In the genomic region with DNA sequence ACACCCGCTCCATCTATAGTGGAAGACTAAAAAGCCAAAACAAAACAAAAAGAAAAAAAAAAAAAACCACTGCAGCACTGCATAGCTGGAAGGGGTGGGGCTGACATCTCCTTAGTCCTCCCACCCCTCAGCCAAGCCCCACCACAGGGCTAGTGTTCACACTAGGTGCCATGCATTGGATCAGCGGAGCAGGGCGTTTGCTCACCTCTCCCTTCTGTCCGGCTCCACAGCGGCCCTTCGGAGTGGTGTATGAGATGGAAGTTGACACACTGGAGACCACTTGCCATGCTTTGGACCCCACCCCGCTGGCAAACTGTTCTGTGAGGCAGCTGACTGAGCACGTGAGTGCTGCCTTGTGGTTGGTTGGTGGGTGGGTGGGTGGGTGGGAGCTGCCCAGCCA, we compare ENCODE assay signal across 34 mouse cellular contexts. TPM values are rescaled to one million over a fixed set of nuclear protein-coding genes. Genes with fewer than 3 reads are reported as not detected.
DNase-seq lines count a peak whose midpoint lies in the region; ATAC-seq and TF ChIP-seq lines count a peak whose summit lies in the region.
"Had no signal": no experiment of that assay in that cellular context is flagged by ENCODE, and none has a peak within 500 bp of the region (broad histone marks: within the 10 kb centered on the region; RNA-seq: fewer than 3 reads in every experiment).

No protein-coding gene starts in this region.

- H3K36me3 ChIP-seq in kidney, embryonic 15.5 days = no peaks in the 10 kb centered on the region
- H3K36me3 ChIP-seq in liver, adult 2 months (ENCODE audit: control insufficient read depth, insufficient read depth, low read length) = peaks cover 34% of the 10 kb centered on the region
- no peaks in the 10 kb centered on the region for H3K36me3 ChIP-seq in liver, embryonic 16.5 days (ENCODE audit: control insufficient read depth, insufficient read depth)
- H3K36me3 ChIP-seq: hindbrain, embryonic 15.5 days; limb, embryonic 10.5 days; limb, embryonic 15.5 days; midbrain, embryonic 12.5 days had no signal

- no peak overlapping the region for H3K4me2 ChIP-seq in kidney, embryonic 15.5 days
- H3K4me2 ChIP-seq in liver, embryonic 16.5 days (ENCODE audit: low read depth, low read length) = no peak overlapping the region
- H3K4me2 ChIP-seq: forebrain, embryonic 13.5 days; heart, embryonic 11.5 days; hindbrain, embryonic 15.5 days; limb, embryonic 15.5 days; midbrain, embryonic 12.5 days had no signal

- TF ChIP-seq CTCF in liver, adult 2 months (IDR thresholded peaks at IDR 0.05; ENCODE audit: low read depth, low read length) = peak; percentile 19; the same call in 1 of the 2 replicates

- DNase-seq in kidney, postnatal 36 days = no peak
- DNase-seq in ES-CJ7 (ENCODE audit: low read depth, low spot score) = peak; percentile 39
- peak; percentile 70 for DNase-seq in liver, adult 2 months (ENCODE audit: extremely low read depth, low read depth, low spot score)
- no peak for DNase-seq in right cerebral cortex, postnatal 36 days (ENCODE audit: low spot score in 2 of 2)
- no peak for DNase-seq in cerebellum, postnatal 36 days
- DNase-seq: adrenal gland, adult 8-10 months; cerebellum, adult 2 months; cerebellum, postnatal 25 days; gastrocnemius, postnatal 10 days; heart, postnatal 4 days; kidney, adult 18-20 months; layer of hippocampus, postnatal 36 days; lung, postnatal 36 days; thymus, adult 18-20 months; thymus, postnatal 36 days had no signal

- no peak overlapping the region for H3K9ac ChIP-seq in kidney, embryonic 15.5 days
- peak overlapping the region; percentile 75 for H3K9ac ChIP-seq in liver, adult 2 months (ENCODE audit: low read depth, low read length)
- no peak overlapping the region for H3K9ac ChIP-seq in liver, embryonic 16.5 days (ENCODE audit: low read depth, low read length)
- H3K9ac ChIP-seq: forebrain, embryonic 13.5 days; hindbrain, embryonic 15.5 days; limb, embryonic 15.5 days; midbrain, embryonic 12.5 days had no signal

- no peak overlapping the region for H3K4me3 ChIP-seq in kidney, embryonic 15.5 days (replicated peaks)
- peak overlapping the region; percentile 58 for H3K4me3 ChIP-seq in liver, adult 2 months (ENCODE audit: insufficient read depth, low read depth, low read length)
- H3K4me3 ChIP-seq in liver, embryonic 16.5 days (ENCODE audit: low read depth, low read length) = peak overlapping the region; percentile 7; the same call in 1 of the 2 replicates
- H3K4me3 ChIP-seq: forebrain, embryonic 13.5 days; hindbrain, embryonic 15.5 days; limb, embryonic 10.5 days; limb, embryonic 15.5 days; midbrain, embryonic 12.5 days had no signal

- 0 out of 2 replicates have a peak, but pooled peaks have one; percentile 54 for ATAC-seq in kidney, embryonic 15.5 days (replicated peaks; ENCODE audit: low FRiP score)
- ATAC-seq in liver, embryonic 16.5 days (ENCODE audit: low read depth) = peak; percentile 6; the same call in 1 of the 2 replicates
- ATAC-seq: activated CD4-positive, CD25-positive, alpha-beta regulatory T cell, adult 4 months; forebrain, embryonic 13.5 days; inflammation-experienced regulatory T-cells, adult 6 months had no signal

- H3K9me3 ChIP-seq in kidney, embryonic 15.5 days (replicated peaks) = no peaks in the 10 kb centered on the region
- no peaks in the 10 kb centered on the region for H3K9me3 ChIP-seq in liver, embryonic 16.5 days (replicated peaks; ENCODE audit: control insufficient read depth, low read length)
- H3K9me3 ChIP-seq: forebrain, embryonic 13.5 days; hindbrain, embryonic 15.5 days; limb, embryonic 10.5 days; limb, embryonic 15.5 days; midbrain, embryonic 12.5 days had no signal

- 75% methylated on average over 7 of the region's 8 CpGs for WGBS in kidney, embryonic 15.5 days
- 21% methylated on average over 8 of the region's 8 CpGs for WGBS in liver, adult 2 months
- WGBS in liver, embryonic 16.5 days (ENCODE audit: insufficient replicate concordance) = 57% methylated on average over 8 of the region's 8 CpGs

- H3K27ac ChIP-seq in kidney, embryonic 15.5 days = no peak overlapping the region
- H3K27ac ChIP-seq in liver, adult 2 months (replicated peaks; ENCODE audit: insufficient read depth, low read depth, low read length) = peak overlapping the region; percentile 60
- no peak overlapping the region for H3K27ac ChIP-seq in liver, embryonic 16.5 days (ENCODE audit: low read length)
- H3K27ac ChIP-seq: forebrain, embryonic 13.5 days; hindbrain, embryonic 15.5 days; kidney, postnatal 0 days; limb, embryonic 10.5 days; limb, embryonic 15.5 days; midbrain, embryonic 12.5 days had no signal

- H3K79me2 ChIP-seq in liver, adult 2 months (ENCODE audit: control insufficient read depth, insufficient read depth, low read length) = no peaks in the 10 kb centered on the region

- no peaks in the 10 kb centered on the region for H3K27me3 ChIP-seq in kidney, embryonic 15.5 days
- H3K27me3 ChIP-seq in liver, adult 2 months (ENCODE audit: control insufficient read depth, insufficient read depth, low read length) = no peaks in the 10 kb centered on the region
- no peaks in the 10 kb centered on the region for H3K27me3 ChIP-seq in liver, embryonic 16.5 days (ENCODE audit: control insufficient read depth, insufficient read depth, low read depth, low read length)
- H3K27me3 ChIP-seq: forebrain, embryonic 13.5 days; hindbrain, embryonic 15.5 days; midbrain, embryonic 12.5 days had no signal

- H3K4me1 ChIP-seq in kidney, embryonic 15.5 days = no peaks in the 10 kb centered on the region
- H3K4me1 ChIP-seq in liver, adult 2 months (ENCODE audit: control insufficient read depth, insufficient read depth, low read length) = peaks cover 26% of the 10 kb centered on the region
- H3K4me1 ChIP-seq in liver, embryonic 16.5 days (ENCODE audit: control insufficient read depth, low read depth, low read length) = peaks cover 6% of the 10 kb centered on the region
- H3K4me1 ChIP-seq: forebrain, embryonic 13.5 days; hindbrain, embryonic 15.5 days; limb, embryonic 10.5 days; limb, embryonic 15.5 days; midbrain, embryonic 12.5 days had no signal

- peak; percentile 88 for TF ChIP-seq POLR2A in liver, adult 2 months (IDR thresholded peaks at IDR 0.05; ENCODE audit: extremely low read depth, insufficient read depth, low read length)

RNA-seq across cellular contexts. Expression of a gene that starts 3.0 kb away (rescaled TPM):
- polyA plus RNA-seq in kidney, embryonic 15.5 days (2015; fragmentation: Nextera tagmentation; extraction: Ambion mirVana) = 10.8 and 32.4 TPM in 2 replicates
- 10,308 and 11,624 TPM in 2 replicates for total RNA-seq in liver, adult 2 months (2014; rRNA removed)
- polyA plus RNA-seq in liver, adult 2 months (2012; rRNA removed) = 17,109 and 17,601 TPM in 2 replicates
- polyA plus RNA-seq in liver, embryonic 16.5 days (2015; fragmentation: Nextera tagmentation; extraction: Ambion mirVana) = 5,304 and 6,290 TPM in 2 replicates
- total RNA-seq: layer of hippocampus, postnatal 36 days; megakaryocyte, adult 5-6 weeks had no signal
- polyA plus RNA-seq: activated CD4-positive, CD25-positive, alpha-beta regulatory T cell, adult 4 months; cerebellum, adult 2 months; embryonic facial prominence, embryonic 11.5 days; forebrain, embryonic 13.5 days; inflammation-experienced regulatory T-cells, adult 6 months; limb, embryonic 10.5 days; midbrain, embryonic 12.5 days; small intestine, adult 2 months had no signal

RNA-seq across cellular contexts. Expression of a gene that starts 24.0 kb away (rescaled TPM):
- 0.29 and 0.54 TPM in 2 replicates for polyA plus RNA-seq in kidney, embryonic 15.5 days (2015; fragmentation: Nextera tagmentation; extraction: Ambion mirVana)
- total RNA-seq in liver, adult 2 months (2014; rRNA removed) = 107 and 165 TPM in 2 replicates
- polyA plus RNA-seq in liver, adult 2 months (2012; rRNA removed) = 414 and 419 TPM in 2 replicates
- 15.3 and 19.3 TPM in 2 replicates for polyA plus RNA-seq in liver, embryonic 16.5 days (2015; fragmentation: Nextera tagmentation; extraction: Ambion mirVana)
- total RNA-seq: heart, postnatal 4 days; layer of hippocampus, postnatal 36 days; megakaryocyte, adult 5-6 weeks had no signal
- polyA plus RNA-seq: activated CD4-positive, CD25-positive, alpha-beta regulatory T cell, adult 4 months; cerebellum, adult 2 months; forebrain, embryonic 13.5 days; heart, embryonic 16.5 days; hindbrain, embryonic 15.5 days; limb, embryonic 10.5 days; lung, embryonic 16.5 days; midbrain, embryonic 12.5 days; neural tube, embryonic 14.5 days; small intestine, adult 2 months had no signal

RNA-seq across cellular contexts. Expression of a gene that starts 36.5 kb away (rescaled TPM):
- polyA plus RNA-seq in kidney, embryonic 15.5 days (2015; fragmentation: Nextera tagmentation; extraction: Ambion mirVana) = 118 and 124 TPM in 2 replicates
- 62.0 and 67.7 TPM in 2 replicates for total RNA-seq in liver, adult 2 months (2014; rRNA removed)
- polyA plus RNA-seq in liver, adult 2 months (2012; rRNA removed) = 20.7 and 23.9 TPM in 2 replicates
- 50.7 and 54.4 TPM in 2 replicates for polyA plus RNA-seq in liver, embryonic 16.5 days (2015; fragmentation: Nextera tagmentation; extraction: Ambion mirVana)

RNA-seq across cellular contexts. Expression of a gene that starts 36.6 kb away (rescaled TPM):
- polyA plus RNA-seq in kidney, embryonic 15.5 days (2015; fragmentation: Nextera tagmentation; extraction: Ambion mirVana) = 33.3 and 34.7 TPM in 2 replicates
- 22.7 and 24.0 TPM in 2 replicates for total RNA-seq in liver, adult 2 months (2014; rRNA removed)
- polyA plus RNA-seq in liver, adult 2 months (2012; rRNA removed) = 16.9 and 19.9 TPM in 2 replicates
- 27.2 and 27.3 TPM in 2 replicates for polyA plus RNA-seq in liver, embryonic 16.5 days (2015; fragmentation: Nextera tagmentation; extraction: Ambion mirVana)

RNA-seq across cellular contexts. Expression of a gene that starts 56.8 kb away (rescaled TPM):
- polyA plus RNA-seq in kidney, embryonic 15.5 days (2015; fragmentation: Nextera tagmentation; extraction: Ambion mirVana) = not detected in 2 replicates
- 574 and 911 TPM in 2 replicates for total RNA-seq in liver, adult 2 months (2014; rRNA removed)
- 312 and 372 TPM in 2 replicates for polyA plus RNA-seq in liver, adult 2 months (2012; rRNA removed)
- 6.4 and 9.0 TPM in 2 replicates for polyA plus RNA-seq in liver, embryonic 16.5 days (2015; fragmentation: Nextera tagmentation; extraction: Ambion mirVana)
- total RNA-seq: heart, postnatal 4 days; layer of hippocampus, postnatal 36 days; megakaryocyte, adult 5-6 weeks had no signal
- polyA plus RNA-seq: activated CD4-positive, CD25-positive, alpha-beta regulatory T cell, adult 4 months; cerebellum, adult 2 months; embryonic facial prominence, embryonic 11.5 days; gonadal fat pad, adult 2 months; heart, embryonic 11.5 days; heart, embryonic 16.5 days; hindbrain, embryonic 15.5 days; inflammation-experienced regulatory T-cells, adult 6 months; limb, embryonic 10.5 days; limb, embryonic 15.5 days; lung, embryonic 16.5 days; small intestine, adult 2 months; stomach, embryonic 14.5 days had no signal

Comparison
In these comparisons a context has a peak if more than half of its experiments do, and no peak if none do; other contexts are left out.
1. RNA of a gene that starts 24.0 kb away (polyA plus RNA-seq): 414 to 419 TPM in liver, adult 2 months; 15.3 to 19.3 TPM in liver, embryonic 16.5 days and 0.29 to 0.54 TPM in kidney, embryonic 15.5 days; every median in the first group is over 10 times any median in the second.
2. DNase-seq: peak in ES-CJ7 (single experiment) and liver, adult 2 months (single experiment); none in kidney, postnatal 36 days (0 of 2), right cerebral cortex, postnatal 36 days (0 of 2) and cerebellum, postnatal 36 days (0 of 2).
3. RNA of a gene that starts 3.0 kb away (polyA plus RNA-seq): 17,109 to 17,601 TPM in liver, adult 2 months and 5,304 to 6,290 TPM in liver, embryonic 16.5 days; 10.8 to 32.4 TPM in kidney, embryonic 15.5 days; every median in the first group is over 100 times any median in the second.